Mouse (Mus musculus): Measurements from ENCODE around the gene Fam178b. TPM values are rescaled to one million over a fixed set of nuclear protein-coding genes. Genes with fewer than 3 reads are reported as not detected.

Gene Fam178b
- polyA plus RNA-seq, 1 experiment from 2014 or later: 1.1 TPM

DNA sequence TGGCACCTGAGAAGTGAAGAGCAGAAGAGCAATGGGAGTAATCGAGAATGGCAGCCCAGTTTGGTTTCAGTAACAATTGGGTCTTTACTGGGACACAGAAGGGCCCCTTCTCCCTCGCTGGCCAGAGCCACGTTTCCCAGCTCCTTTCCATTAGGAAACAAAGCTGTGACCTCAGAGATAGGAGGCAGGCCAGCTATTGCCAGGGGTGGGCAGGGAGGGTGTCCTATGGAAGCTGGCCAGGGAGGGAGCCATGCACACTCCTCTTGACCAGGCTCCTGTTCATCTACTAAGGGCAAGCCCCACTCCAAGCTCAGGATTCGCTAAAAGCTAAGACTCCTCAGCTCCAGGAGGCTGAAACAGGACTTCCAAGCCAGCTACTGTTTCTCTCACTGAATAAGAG, 123.7 kb downstream of the Fam178b start:
- Histone ChIP-seq H3K9me3 (ENCODE audit: control insufficient read depth, low read depth, low read length) (no peaks in the 10 kb centered on the region), H3K4me1 (ENCODE audit: control insufficient read depth, insufficient read depth, low read length) (peaks cover 27% of the 10 kb centered on the region), H3K27ac (ENCODE audit: low read length) (peak overlapping the region; percentile 99; the same call in 1 of the 2 replicates), H3K4me2 (replicated peaks; ENCODE audit: low read depth, low read length) (peak overlapping the region; percentile 82), H3K27me3 (ENCODE audit: control insufficient read depth, insufficient read depth, low read length) (no peaks in the 10 kb centered on the region), H3K4me3 (ENCODE audit: low read depth, low read length) (peak overlapping the region; percentile 91; the same call in 1 of the 2 replicates), H3K9ac (replicated peaks; ENCODE audit: low read depth, low read length) (peak overlapping the region; percentile 96), H3K36me3 (ENCODE audit: control insufficient read depth, insufficient read depth, low read length) (peaks cover 13% of the 10 kb centered on the region)
- ATAC-seq (ENCODE audit: insufficient number of reproducible peaks, insufficient read depth, low FRiP score, low read depth): no peak
- WGBS: 19% methylated on average over 4 of the region's 4 CpGs

DNA sequence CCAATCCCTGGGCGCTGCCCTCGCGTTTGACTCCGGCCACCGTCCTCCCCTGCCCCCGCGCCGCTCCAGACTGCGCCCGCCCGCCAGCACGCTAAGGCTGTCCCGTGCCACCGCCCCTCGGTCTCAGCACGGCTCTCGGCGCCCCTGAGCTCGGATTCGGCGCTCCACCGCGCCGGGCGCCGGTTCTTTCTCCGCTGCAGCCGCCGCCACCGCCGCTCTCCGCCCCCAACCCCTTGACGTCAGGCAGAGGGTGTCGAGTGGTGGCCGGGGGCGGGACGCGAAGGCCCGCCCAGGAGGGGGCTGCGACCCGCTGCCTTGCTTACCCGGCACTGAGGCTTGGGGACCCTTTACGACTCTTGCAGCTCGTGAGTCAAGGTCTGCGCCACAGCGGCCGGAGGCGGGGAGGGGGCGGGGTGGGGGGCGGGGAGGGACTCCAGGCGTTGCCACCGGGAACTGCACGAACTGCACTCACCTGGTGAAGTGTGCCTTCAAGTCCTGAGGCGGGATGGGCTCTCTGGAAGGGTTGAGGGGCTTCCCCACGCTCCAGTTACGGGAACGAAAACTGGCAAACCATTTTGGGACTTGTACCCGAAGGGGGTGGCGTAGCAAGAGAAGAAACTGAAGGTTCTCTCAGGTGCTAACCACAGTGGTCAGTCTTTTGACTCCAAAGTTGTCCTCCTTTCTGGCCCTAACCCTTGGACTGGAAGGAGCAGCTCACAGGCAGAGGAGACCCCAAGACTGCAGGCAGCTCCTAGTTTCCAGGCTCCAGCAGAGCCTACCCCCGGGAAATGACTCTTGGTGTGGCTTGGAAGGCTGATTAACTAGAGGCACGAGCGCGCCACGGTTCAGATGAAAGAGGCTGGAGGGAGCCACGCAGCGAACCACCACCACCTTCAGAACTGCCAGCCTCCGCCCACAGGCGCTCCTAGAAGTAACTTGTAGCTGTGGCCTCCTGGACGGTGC, 124.7 kb downstream of the Fam178b start, which contains the start of gene Sema4c:
Gene Sema4c (minus strand): TSS at position 319 of the 963 bp plus-strand sequence.
- Histone ChIP-seq H3K4me1 (ENCODE audit: control insufficient read depth, insufficient read depth, low read length) (peaks cover 31% of the 10 kb centered on the region), H3K4me2 (replicated peaks; ENCODE audit: low read depth, low read length) (peak within 1 kb of the TSS; percentile 82), H3K4me3 (ENCODE audit: low read depth, low read length) (peak within 1 kb of the TSS; percentile 91), H3K9me3 (ENCODE audit: control insufficient read depth, low read depth, low read length) (no peaks in the 10 kb centered on the region), H3K36me3 (ENCODE audit: control insufficient read depth, insufficient read depth, low read length) (peaks cover 22% of the 10 kb centered on the region), H3K9ac (replicated peaks; ENCODE audit: low read depth, low read length) (peak within 1 kb of the TSS; percentile 96), H3K27me3 (ENCODE audit: control insufficient read depth, insufficient read depth, low read length) (no peaks in the 10 kb centered on the region), H3K27ac (ENCODE audit: low read length) (peak within 1 kb of the TSS; percentile 99)
- 2% methylated on average over 67 of the region's 69 CpGs for WGBS
- peak; percentile 68 for ATAC-seq (ENCODE audit: insufficient number of reproducible peaks, insufficient read depth, low FRiP score, low read depth)

DNA sequence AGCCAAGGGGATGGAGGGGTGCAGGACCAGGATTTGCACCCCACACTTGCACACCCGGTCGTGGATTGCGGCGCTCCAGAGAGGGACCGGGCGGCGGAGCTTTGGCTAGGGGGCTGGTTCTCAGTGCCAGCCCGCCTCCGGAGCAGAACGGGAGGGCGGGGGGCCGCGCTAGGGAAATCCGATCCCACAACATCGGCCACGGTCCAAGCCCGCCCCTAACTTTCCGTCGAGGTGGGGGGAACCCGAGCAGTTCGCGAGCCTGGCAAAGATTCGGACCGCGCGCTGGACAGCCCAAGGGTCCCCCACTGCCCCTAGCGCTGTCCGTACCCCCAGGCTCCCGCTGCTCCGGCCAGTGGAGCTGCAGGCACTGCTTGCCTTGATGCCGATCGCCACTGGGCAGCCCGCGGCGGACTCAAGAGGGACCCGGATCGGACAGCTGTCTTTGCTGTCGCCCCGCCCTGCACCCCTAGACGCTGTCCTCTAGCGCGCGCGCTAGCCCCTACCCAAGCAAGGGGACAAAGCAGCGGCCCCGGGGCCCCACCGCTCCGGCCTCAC, 125.4 kb downstream of the Fam178b start:
- peaks cover 30% of the 10 kb centered on the region for H3K36me3 ChIP-seq (ENCODE audit: control insufficient read depth, insufficient read depth, low read length)
- peak overlapping the region; percentile 96 for H3K9ac ChIP-seq (replicated peaks; ENCODE audit: low read depth, low read length)
- H3K9me3 ChIP-seq (ENCODE audit: control insufficient read depth, low read depth, low read length): no peaks in the 10 kb centered on the region
- WGBS: 0% methylated on average over 42 of the region's 48 CpGs
- peak overlapping the region; percentile 82 for H3K4me2 ChIP-seq (replicated peaks; ENCODE audit: low read depth, low read length)
- peak overlapping the region; percentile 99 for H3K27ac ChIP-seq (ENCODE audit: low read length)
- H3K4me3 ChIP-seq (ENCODE audit: low read depth, low read length): peak overlapping the region; percentile 91
- H3K4me1 ChIP-seq (ENCODE audit: control insufficient read depth, insufficient read depth, low read length): peaks cover 31% of the 10 kb centered on the region
- H3K27me3 ChIP-seq (ENCODE audit: control insufficient read depth, insufficient read depth, low read length): no peaks in the 10 kb centered on the region
- peak; percentile 78 for ATAC-seq (ENCODE audit: insufficient number of reproducible peaks, insufficient read depth, low FRiP score, low read depth)

DNA sequence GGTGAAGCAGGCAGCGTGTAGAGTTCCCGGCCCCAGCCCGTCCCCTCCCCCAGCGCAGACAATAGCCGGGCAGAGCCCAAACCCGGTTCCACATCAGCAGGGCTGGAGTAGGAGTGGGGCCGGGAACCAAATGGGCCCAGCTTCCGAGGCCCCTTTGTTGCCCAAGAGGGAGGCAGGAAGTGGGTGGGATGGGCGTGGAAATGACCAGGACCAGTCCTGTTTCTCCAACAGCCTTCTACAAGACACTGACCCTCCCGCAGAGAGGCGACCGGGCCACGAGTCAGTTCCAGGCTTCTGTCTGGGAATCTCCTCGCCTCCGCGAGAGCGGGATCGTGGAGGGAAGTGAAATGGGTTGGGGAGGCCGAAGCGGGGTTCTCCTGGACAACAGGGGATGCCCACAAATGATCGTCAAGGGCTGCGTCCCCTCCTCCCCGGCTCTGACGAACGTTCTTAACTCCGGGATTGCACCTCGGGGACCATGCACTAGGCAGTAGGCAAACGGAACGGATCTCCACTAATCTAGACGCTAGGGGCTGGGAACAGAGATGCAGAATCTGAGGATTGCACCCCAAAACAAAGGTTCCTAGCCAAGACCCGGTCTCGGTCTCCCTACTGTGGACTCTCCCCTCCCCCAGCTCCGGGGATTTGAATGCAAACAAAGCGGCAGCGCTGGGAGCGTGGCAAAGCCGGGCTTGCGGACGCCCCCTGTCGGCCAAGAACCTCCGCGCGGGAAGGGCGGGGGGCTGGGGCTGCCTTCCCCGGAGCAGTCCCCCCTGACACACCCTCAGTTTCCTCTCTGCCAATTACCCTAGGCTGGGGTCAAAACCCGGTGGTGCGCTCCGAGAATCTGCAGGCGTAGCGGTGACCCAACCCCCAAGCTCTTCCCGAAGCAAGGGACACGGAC, 126.2 kb downstream of the Fam178b start:
- peaks cover 31% of the 10 kb centered on the region for H3K4me1 ChIP-seq (ENCODE audit: control insufficient read depth, insufficient read depth, low read length)
- ATAC-seq (ENCODE audit: insufficient number of reproducible peaks, insufficient read depth, low FRiP score, low read depth): peak; percentile 73
- WGBS: under 1% methylated on average over 52 of the region's 52 CpGs

DNA sequence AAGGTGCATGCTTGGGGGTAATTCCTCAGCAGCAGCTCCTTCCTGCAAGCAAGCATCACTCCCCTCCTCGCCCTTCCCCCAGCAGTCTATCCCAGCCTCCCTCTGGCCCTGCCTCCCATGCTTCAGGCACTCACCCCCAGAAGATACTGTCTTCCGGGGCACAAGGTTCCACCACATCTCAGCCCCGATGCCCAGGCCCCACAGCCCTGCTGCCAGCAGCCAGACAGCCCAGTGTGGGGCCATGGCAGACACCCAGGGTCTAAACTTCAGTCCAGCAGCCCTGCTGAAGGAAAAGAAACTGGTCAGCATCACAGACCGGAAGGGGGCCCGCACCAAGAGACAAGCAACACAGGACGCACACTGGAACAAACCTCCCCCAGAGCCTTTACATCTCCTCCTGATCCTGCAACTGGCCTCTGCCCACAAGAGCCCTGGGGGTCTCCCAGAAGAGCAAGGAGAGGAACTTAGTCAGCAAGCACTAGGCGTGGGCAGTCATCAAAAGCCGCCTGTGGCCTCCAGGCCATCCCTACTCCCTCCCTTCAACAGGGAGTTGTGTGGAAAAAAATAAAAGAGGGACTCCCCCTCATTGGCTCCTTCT, 127.1 kb downstream of the Fam178b start:
- H3K27me3 ChIP-seq (ENCODE audit: control insufficient read depth, insufficient read depth, low read length): no peaks in the 10 kb centered on the region
- 4% methylated on average over 8 of the region's 8 CpGs for WGBS

More for the DNA sequence above, 126.2 kb downstream of the Fam178b start:
- H3K9me3 ChIP-seq (ENCODE audit: control insufficient read depth, low read depth, low read length): no peaks in the 10 kb centered on the region
- peak overlapping the region; percentile 91 for H3K4me3 ChIP-seq (ENCODE audit: low read depth, low read length)
- H3K9ac ChIP-seq (replicated peaks; ENCODE audit: low read depth, low read length): peak overlapping the region; percentile 96
- H3K4me2 ChIP-seq (replicated peaks; ENCODE audit: low read depth, low read length): peak overlapping the region; percentile 82
- no peaks in the 10 kb centered on the region for H3K27me3 ChIP-seq (ENCODE audit: control insufficient read depth, insufficient read depth, low read length)
- peaks cover 38% of the 10 kb centered on the region for H3K36me3 ChIP-seq (ENCODE audit: control insufficient read depth, insufficient read depth, low read length)
- H3K27ac ChIP-seq (ENCODE audit: low read length): peak overlapping the region; percentile 99

DNA sequence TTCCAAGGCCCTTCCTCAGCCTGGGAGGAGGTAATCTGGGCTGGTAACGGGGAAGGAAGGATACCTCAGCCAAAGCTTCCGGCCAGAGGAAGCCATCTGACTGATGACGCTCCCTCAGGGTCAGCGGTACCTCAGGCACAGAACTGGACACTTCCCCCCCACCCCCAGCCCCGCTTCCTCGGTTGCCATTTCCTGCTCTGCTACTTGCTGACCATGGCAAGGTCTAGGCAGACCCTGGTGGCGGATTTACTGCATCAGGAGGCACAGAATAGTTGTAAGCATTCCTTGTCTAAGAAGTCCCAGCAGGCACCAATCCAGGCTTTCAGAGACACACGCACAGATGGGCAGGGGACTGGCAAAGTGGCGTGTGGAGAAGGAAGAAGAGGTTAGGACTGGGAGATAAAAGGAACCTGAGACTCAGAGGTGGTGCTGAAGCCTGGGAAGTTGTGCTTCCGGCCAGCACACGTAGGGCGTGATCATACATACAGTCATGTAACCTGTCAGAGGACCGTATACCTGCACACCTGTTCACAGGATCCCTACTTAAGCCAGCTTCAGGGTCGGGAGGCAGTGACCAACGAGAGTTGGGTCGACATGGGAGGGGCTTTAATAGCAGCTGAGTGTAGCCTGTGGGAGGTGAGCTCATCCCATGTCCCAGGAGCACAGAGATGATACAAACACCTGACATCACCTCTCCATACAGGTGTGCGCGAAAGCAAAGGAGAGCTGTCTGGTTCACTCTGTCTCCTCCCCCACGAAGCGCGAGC, 128.2 kb downstream of the Fam178b start:
- Histone ChIP-seq H3K27ac (ENCODE audit: low read length) (peak overlapping the region; percentile 39; the same call in 1 of the 2 replicates), H3K27me3 (ENCODE audit: control insufficient read depth, insufficient read depth, low read length) (no peaks in the 10 kb centered on the region), H3K36me3 (ENCODE audit: control insufficient read depth, insufficient read depth, low read length) (peaks cover 57% of the 10 kb centered on the region), H3K4me2 (replicated peaks; ENCODE audit: low read depth, low read length) (peak overlapping the region; percentile 82), H3K4me1 (ENCODE audit: control insufficient read depth, insufficient read depth, low read length) (peaks cover 31% of the 10 kb centered on the region), H3K9me3 (ENCODE audit: control insufficient read depth, low read depth, low read length) (no peaks in the 10 kb centered on the region), H3K4me3 (ENCODE audit: low read depth, low read length) (peak overlapping the region; percentile 91; the same call in 1 of the 2 replicates), H3K9ac (replicated peaks; ENCODE audit: low read depth, low read length) (0 out of 2 replicates have a peak overlapping the region, but pooled peaks have one; percentile 96)
- WGBS: 64% methylated on average over 21 of the region's 21 CpGs
- ATAC-seq (ENCODE audit: insufficient number of reproducible peaks, insufficient read depth, low FRiP score, low read depth): no peak

More for the DNA sequence above, 127.1 kb downstream of the Fam178b start:
- peak overlapping the region; percentile 99 for H3K27ac ChIP-seq (ENCODE audit: low read length)
- H3K9me3 ChIP-seq (ENCODE audit: control insufficient read depth, low read depth, low read length): no peaks in the 10 kb centered on the region
- H3K4me3 ChIP-seq (ENCODE audit: low read depth, low read length): peak overlapping the region; percentile 91
- H3K4me1 ChIP-seq (ENCODE audit: control insufficient read depth, insufficient read depth, low read length): peaks cover 31% of the 10 kb centered on the region
- peak overlapping the region; percentile 96 for H3K9ac ChIP-seq (replicated peaks; ENCODE audit: low read depth, low read length)
- H3K4me2 ChIP-seq (replicated peaks; ENCODE audit: low read depth, low read length): peak overlapping the region; percentile 82
- no peak for ATAC-seq (ENCODE audit: insufficient number of reproducible peaks, insufficient read depth, low FRiP score, low read depth)
- peaks cover 47% of the 10 kb centered on the region for H3K36me3 ChIP-seq (ENCODE audit: control insufficient read depth, insufficient read depth, low read length)

DNA sequence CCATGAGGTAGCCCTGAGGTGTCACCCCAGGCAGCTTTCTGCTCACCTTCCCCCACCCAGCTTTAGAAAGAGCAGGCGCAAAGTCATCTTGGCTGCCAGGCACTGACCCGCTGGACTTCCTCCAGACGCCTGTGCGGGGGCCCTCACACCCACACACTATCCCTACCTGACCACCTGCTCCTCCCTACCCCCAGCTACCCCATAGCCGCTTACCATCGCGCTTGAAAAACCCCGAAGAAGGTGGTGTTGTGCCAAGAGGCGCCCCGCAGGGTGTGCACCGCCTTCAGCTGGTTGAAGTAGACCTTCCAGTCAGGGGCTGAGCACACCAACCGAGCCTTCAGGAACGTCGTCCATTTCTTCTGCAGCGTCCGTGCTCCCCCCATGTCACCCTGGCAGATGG, 130.5 kb downstream of the Fam178b start:
- Histone ChIP-seq H3K9me3 (ENCODE audit: control insufficient read depth, low read depth, low read length) (no peaks in the 10 kb centered on the region), H3K36me3 (ENCODE audit: control insufficient read depth, insufficient read depth, low read length) (peaks cover 71% of the 10 kb centered on the region), H3K27me3 (ENCODE audit: control insufficient read depth, insufficient read depth, low read length) (no peaks in the 10 kb centered on the region), H3K27ac (ENCODE audit: low read length) (no peak overlapping the region), H3K9ac (replicated peaks; ENCODE audit: low read depth, low read length) (no peak overlapping the region), H3K4me1 (ENCODE audit: control insufficient read depth, insufficient read depth, low read length) (peaks cover 42% of the 10 kb centered on the region), H3K4me3 (ENCODE audit: low read depth, low read length) (no peak overlapping the region), H3K4me2 (replicated peaks; ENCODE audit: low read depth, low read length) (no peak overlapping the region)
- WGBS: 91% methylated on average over 16 of the region's 16 CpGs
- no peak for ATAC-seq (ENCODE audit: insufficient number of reproducible peaks, insufficient read depth, low FRiP score, low read depth)
